Mouse (Mus musculus) heart, postnatal 0 days (tissue): ENCODE results near the gene Mrvi1. TPM values are rescaled to one million over a fixed set of nuclear protein-coding genes. Genes with fewer than 3 reads are reported as not detected.

Experiments
- ATAC-seq: fragments of 200-750 bp; cut with Nextera tagmentation; 2 replicates; pipeline ENCODE4 v1.8.0; 2017; ENCODE audit warnings: low read depth, moderate number of reproducible peaks, moderate library complexity; ENCODE audit not compliant: insufficient read depth
- DNase-seq: peaks from one replicate; pipeline ENCODE4 v3.0.0-alpha.2; 2016; ENCODE audit warnings: low spot score
- H3K27ac ChIP-seq: fragments of 300-500 bp; sonication (generic); 2 replicates; pipeline ENCODE4 v1.5.1; 2014; ENCODE audit warnings: low read depth, mild to moderate bottlenecking
- H3K27me3 ChIP-seq: fragments of 300-500 bp; sonication (generic); 2 replicates; pipeline ENCODE4 v1.6.1; 2014; ENCODE audit warnings: low read length, mixed read lengths; ENCODE audit not compliant: control insufficient read depth, insufficient read depth
- H3K36me3 ChIP-seq: fragments of 300-500 bp; sonication (generic); replicated peaks from 2 replicates; pipeline ENCODE4 v1.6.1; 2014; ENCODE audit warnings: low read length, mixed read lengths; ENCODE audit not compliant: control insufficient read depth, insufficient read depth
- H3K4me1 ChIP-seq: fragments of 300-500 bp; sonication (generic); 2 replicates; pipeline ENCODE4 v1.6.1; 2014; ENCODE audit warnings: antibody characterized with exemption; ENCODE audit not compliant: control insufficient read depth, insufficient read depth
- H3K4me2 ChIP-seq: fragments of 300-500 bp; sonication (generic); 2 replicates; pipeline ENCODE4 v1.6.1; 2014; ENCODE audit warnings: low read depth, mild to moderate bottlenecking, low read length, moderate library complexity
- H3K4me3 ChIP-seq: fragments of 300-500 bp; sonication (generic); 2 replicates; pipeline ENCODE4 v1.5.1; 2014; ENCODE audit warnings: low read depth, low read length
- H3K9ac ChIP-seq: fragments of 300-500 bp; sonication (generic); replicated peaks from 2 replicates; pipeline ENCODE4 v1.6.1; 2014; ENCODE audit warnings: low read depth, low read length, mixed read lengths
- H3K9me3 ChIP-seq: fragments of 300-500 bp; sonication (generic); replicated peaks from 2 replicates; pipeline ENCODE4 v1.6.1; 2016; ENCODE audit warnings: low read length; ENCODE audit not compliant: control insufficient read depth
- CTCF ChIP-seq: IDR thresholded peaks from 2 replicates; pipeline ENCODE4 v1.5.1; 2016; ENCODE audit warnings: antibody characterized with exemption, control low read depth, low read depth
- EP300 ChIP-seq: IDR thresholded peaks from 2 replicates; pipeline ENCODE4 v1.6.1; 2016; ENCODE audit warnings: antibody characterized with exemption, low read depth
- WGBS: fragments of 180-500 bp; shearing (Covaris S2); extraction: QIAGEN DNeasy Blood & Tissue Kit; methylation state at CpG from one replicate; pipeline ENCODE4 v1.1.7; 2014; 5-methylcytosine and 5-hydroxymethylcytosine counted together
- polyA plus RNA-seq: library from polyadenylated mRNA; unstranded; fragments of >200 nt; fragmentation: Nextera tagmentation; extraction: Ambion mirVana; gene quantifications from 2 replicates; pipeline ENCODE4 v1.2.1, GENCODE M21; 2015
- total RNA-seq: library from RNA; depleted of rRNA; stranded (reverse); fragments of >200 nt; gene quantifications from 2 replicates; pipeline ENCODE4 v1.2.3, GENCODE M21; 2014; ENCODE audit warnings: low replicate concordance

Mrvi1 gene
- total and polyA plus RNA-seq, 2 experiments from 2014 or later, result 3.1 to 7.6 TPM

DNA sequence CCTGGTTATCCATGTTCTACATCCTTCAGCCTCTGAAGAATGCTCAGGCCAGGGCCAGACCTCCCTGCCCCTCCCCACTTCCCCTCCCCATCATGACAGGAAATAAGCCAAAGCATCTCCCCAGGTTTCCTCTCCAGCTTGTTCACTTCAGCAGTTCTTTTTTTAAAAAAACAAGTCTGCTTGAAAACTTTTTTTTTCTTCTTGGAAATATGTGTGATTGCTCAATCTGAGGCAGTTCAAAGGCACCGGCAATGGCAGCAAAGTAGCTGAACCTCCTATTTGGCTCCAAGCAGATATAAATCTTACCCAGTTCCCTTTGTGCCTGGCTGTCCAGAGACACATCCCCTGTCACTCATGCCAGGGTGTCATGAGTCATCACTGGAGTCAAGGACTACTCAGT, 29.1 kb downstream of the Mrvi1 start:
- no peak overlapping the region for H3K4me3 ChIP-seq
- H3K9me3 ChIP-seq, result no peaks in the 10 kb centered on the region
- H3K4me1 ChIP-seq, result peaks cover 8% of the 10 kb centered on the region; the same call in 1 of the 2 replicates
- H3K9ac ChIP-seq, result no peak overlapping the region
- H3K27me3 ChIP-seq, result no peaks in the 10 kb centered on the region
- 41% methylated on average over 1 of the region's 1 CpGs for WGBS
- H3K36me3 ChIP-seq, result no peaks in the 10 kb centered on the region
- ATAC-seq, result no peak
- TF ChIP-seq EP300 (no peak), CTCF (no peak)
- DNase-seq, result peak; percentile 49
- H3K4me2 ChIP-seq, result no peak overlapping the region
- no peak overlapping the region for H3K27ac ChIP-seq

DNA sequence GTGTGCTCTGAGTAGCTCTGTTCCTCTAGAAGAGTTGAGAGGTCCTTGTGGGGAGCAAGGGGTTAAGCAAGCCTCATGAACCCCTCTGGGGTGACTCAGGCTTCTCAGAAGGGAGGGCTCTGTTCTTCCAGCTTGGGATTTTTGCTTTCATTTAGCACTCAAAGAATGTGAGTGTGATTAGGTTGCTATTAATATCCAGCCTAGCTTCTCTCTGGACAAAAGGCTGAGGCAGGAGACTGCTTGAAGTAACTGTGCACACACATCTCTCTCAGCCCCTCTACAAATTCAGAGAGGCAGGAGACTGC, 31.7 kb downstream of the Mrvi1 start:
- Histone ChIP-seq H3K9ac (no peak overlapping the region), H3K27ac (no peak overlapping the region), H3K4me1 (no peaks in the 10 kb centered on the region), H3K9me3 (no peaks in the 10 kb centered on the region), H3K4me3 (no peak overlapping the region), H3K27me3 (no peaks in the 10 kb centered on the region), H3K36me3 (no peaks in the 10 kb centered on the region), H3K4me2 (no peak overlapping the region)
- DNase-seq (peak; percentile 30), ATAC-seq (peak; percentile 40; the same call in 1 of the 2 replicates)
- TF ChIP-seq CTCF, result no peak
- TF ChIP-seq EP300, result no peak

DNA sequence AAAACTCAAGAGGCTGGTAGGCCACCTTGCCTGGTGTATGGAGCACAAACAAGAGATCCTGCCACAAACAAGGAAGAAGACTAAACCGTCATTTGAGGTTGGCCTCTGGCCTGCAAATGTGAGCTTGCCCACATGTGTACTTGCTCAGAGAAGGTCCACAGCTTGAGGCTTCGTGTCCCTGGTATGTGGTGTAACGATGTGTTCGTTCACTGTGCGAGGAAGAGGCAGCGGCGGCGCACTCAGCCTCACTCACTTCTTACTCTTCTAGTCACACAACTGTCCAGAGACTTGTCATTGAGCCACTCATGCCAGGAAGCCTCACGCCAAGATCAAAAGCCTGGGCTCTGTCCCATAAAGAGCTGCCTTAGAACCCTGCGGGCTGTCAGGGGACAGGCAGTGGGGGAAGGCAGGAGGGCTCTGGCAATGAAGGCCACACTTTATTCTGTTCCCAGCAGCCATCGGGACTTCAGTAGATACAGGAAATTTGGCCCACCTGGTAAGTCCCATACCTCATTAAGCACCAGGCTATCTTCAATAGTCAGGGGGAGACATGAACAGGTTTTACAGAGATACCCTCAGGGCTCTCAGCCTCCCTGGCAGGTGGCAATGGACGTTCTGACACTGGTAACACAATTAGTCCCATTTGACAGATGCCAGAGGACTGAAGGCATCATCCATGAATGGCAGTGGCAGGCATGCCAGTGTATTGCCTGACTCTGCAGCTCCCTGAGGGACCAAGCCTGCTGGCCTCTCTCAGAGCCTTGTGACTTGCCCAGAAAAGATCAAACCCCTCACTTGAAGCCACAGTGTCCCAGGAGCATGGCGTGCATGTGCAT, 32.3 kb downstream of the Mrvi1 start:
- no peak overlapping the region for H3K4me3 ChIP-seq
- no peaks in the 10 kb centered on the region for H3K4me1 ChIP-seq
- ATAC-seq (no peak), DNase-seq (no peak)
- no peak for TF ChIP-seq CTCF
- TF ChIP-seq EP300, result no peak
- H3K27me3 ChIP-seq, result no peaks in the 10 kb centered on the region
- no peak overlapping the region for H3K9ac ChIP-seq
- H3K36me3 ChIP-seq, result no peaks in the 10 kb centered on the region
- 62% methylated on average over 13 of the region's 13 CpGs for WGBS
- no peaks in the 10 kb centered on the region for H3K9me3 ChIP-seq
- H3K4me2 ChIP-seq, result no peak overlapping the region
- no peak overlapping the region for H3K27ac ChIP-seq

DNA sequence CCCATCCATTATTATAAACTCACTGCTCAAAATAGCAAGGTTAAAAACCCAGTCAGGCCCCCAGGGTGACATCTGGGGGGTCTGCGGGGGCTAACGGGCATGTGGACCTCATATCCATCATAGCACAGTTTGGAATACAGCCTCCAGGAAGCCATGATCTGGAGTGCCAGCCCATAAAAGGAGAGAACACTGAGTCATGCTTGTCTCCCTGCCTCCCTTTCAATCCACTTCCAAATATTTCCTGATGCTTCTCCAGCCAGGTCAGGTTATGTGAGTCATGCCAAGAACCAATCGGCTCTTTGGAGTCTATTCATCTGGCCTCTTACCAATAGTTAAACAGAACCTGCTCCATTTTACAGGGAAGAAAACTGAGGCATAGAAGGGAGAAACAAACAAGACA, 33.7 kb downstream of the Mrvi1 start:
- 66% methylated on average over 3 of the region's 3 CpGs for WGBS
- ATAC-seq (no peak), DNase-seq (peak; percentile 3)
- no peaks in the 10 kb centered on the region for H3K4me1 ChIP-seq
- no peak overlapping the region for H3K4me2 ChIP-seq
- no peak overlapping the region for H3K4me3 ChIP-seq
- H3K9ac ChIP-seq, result no peak overlapping the region
- no peak overlapping the region for H3K27ac ChIP-seq
- no peaks in the 10 kb centered on the region for H3K27me3 ChIP-seq
- no peaks in the 10 kb centered on the region for H3K36me3 ChIP-seq
- no peaks in the 10 kb centered on the region for H3K9me3 ChIP-seq
- no peak for TF ChIP-seq EP300
- TF ChIP-seq CTCF, result no peak

DNA sequence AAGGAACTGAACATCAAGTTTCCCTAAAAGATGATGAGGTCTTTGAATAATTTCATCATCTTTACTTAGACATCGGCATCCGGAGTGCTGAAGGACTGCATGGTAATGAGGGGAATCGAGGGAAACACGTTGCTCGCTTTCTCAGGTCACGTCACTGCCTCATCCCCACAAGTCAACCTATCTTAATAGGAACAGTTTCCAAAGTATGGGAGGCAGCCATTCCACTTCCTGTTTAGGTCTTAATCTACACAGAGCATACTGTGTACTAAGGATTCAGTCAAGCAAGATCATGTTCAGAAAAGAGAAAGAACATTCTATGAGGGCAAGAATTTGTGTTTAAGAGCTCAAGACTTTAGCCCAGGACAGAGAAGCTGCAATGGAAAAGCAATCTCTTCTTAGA, 34.6 kb downstream of the Mrvi1 start:
- TF ChIP-seq CTCF, result no peak
- no peak for TF ChIP-seq EP300
- H3K27me3 ChIP-seq, result no peaks in the 10 kb centered on the region
- WGBS, result 82% methylated on average over 6 of the region's 6 CpGs
- no peaks in the 10 kb centered on the region for H3K9me3 ChIP-seq
- DNase-seq (no peak), ATAC-seq (no peak)
- no peak overlapping the region for H3K4me3 ChIP-seq
- no peak overlapping the region for H3K27ac ChIP-seq
- H3K4me1 ChIP-seq, result no peaks in the 10 kb centered on the region
- no peaks in the 10 kb centered on the region for H3K36me3 ChIP-seq
- H3K9ac ChIP-seq, result no peak overlapping the region
- no peak overlapping the region for H3K4me2 ChIP-seq

DNA sequence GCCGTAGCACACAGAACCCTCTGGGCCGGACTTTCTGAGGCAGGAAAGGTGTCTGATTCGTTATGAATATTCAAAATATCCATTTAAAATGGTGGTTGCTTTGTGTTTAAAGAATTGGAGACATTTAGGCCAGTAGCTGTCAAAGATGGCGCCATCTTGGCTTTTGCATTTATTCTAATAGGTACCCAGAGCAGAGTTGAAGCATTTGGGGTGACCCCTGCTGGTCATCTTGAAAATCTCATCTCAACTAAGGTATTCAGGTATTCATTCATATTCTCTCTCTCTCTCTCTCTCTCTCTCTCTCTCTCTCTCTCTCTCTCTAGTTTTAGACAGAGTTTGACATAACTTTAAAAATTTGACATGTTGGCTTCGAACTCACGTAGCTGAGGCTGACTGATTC, 35.5 kb downstream of the Mrvi1 start:
- Histone ChIP-seq H3K9me3 (no peaks in the 10 kb centered on the region), H3K4me2 (no peak overlapping the region), H3K36me3 (no peaks in the 10 kb centered on the region), H3K27me3 (no peaks in the 10 kb centered on the region), H3K27ac (no peak overlapping the region), H3K4me3 (no peak overlapping the region), H3K9ac (no peak overlapping the region), H3K4me1 (peaks cover 5% of the 10 kb centered on the region; the same call in 1 of the 2 replicates)
- WGBS, result 80% methylated on average over 6 of the region's 6 CpGs
- peak; percentile 31 for TF ChIP-seq CTCF
- no peak for TF ChIP-seq EP300
- no peak for DNase-seq
- no peak for ATAC-seq
